Mouse (Mus musculus) MEL (cell line): ENCODE measurements around the gene Efcab2. TPM values are rescaled to one million over a fixed set of nuclear protein-coding genes. Genes with fewer than 3 reads are reported as not detected.

ENCODE experiments used
- DNase-seq: peaks from one replicate; pipeline ENCODE4 v3.0.0; 2011; ENCODE audit warnings: low read depth, low spot score
- H3K27ac ChIP-seq: 2 replicates; pipeline ENCODE4 v1.5.1; 2012; ENCODE audit warnings: low read depth, mild to moderate bottlenecking, control low read depth, low read length, moderate library complexity; ENCODE audit not compliant: control insufficient read depth
- H3K27me3 ChIP-seq, 2 experiments: fragments of 150-350 bp in 1 of 2; sonication (generic) in 1 of 2; 2 replicates each; pipeline ENCODE4 v1.6.1; 2012; ENCODE audit warnings: low read length in 2 of 2, mild to moderate bottlenecking in 2 of 2, improper control_type of control experiment in 1 of 2, moderate library complexity in 1 of 2; ENCODE audit not compliant: insufficient read depth in 2 of 2, control insufficient read depth in 1 of 2
- H3K36me3 ChIP-seq, 2 experiments: 2 replicates each; pipeline ENCODE4 v1.6.1; 2012 to 2014; ENCODE audit warnings: low read length in 2 of 2, improper control_type of control experiment in 1 of 2, inconsistent platforms in 1 of 2, mild to moderate bottlenecking in 1 of 2; ENCODE audit not compliant: insufficient read depth in 2 of 2, control insufficient read depth in 1 of 2
- H3K4me1 ChIP-seq, 2 experiments: fragments of 150-350 bp in 1 of 2; sonication (generic) in 1 of 2; 2 replicates each; pipeline ENCODE4 v1.6.1; 2012; ENCODE audit warnings: low read length in 2 of 2, improper control_type of control experiment in 1 of 2, mild to moderate bottlenecking in 1 of 2; ENCODE audit not compliant: insufficient read depth in 2 of 2, control insufficient read depth in 1 of 2
- H3K4me3 ChIP-seq, 2 experiments: fragments of 150-350 bp in 1 of 2; sonication (generic) in 1 of 2; 2 replicates each; pipeline ENCODE4 v1.5.1; 2012; ENCODE audit warnings: low read depth in 2 of 2, low read length in 2 of 2, mild to moderate bottlenecking in 2 of 2, moderate library complexity in 2 of 2, control low read depth in 1 of 2, improper control_type of control experiment in 1 of 2; ENCODE audit not compliant: control insufficient read depth in 1 of 2, insufficient read depth in 1 of 2
- H3K79me2 ChIP-seq: 2 replicates; pipeline ENCODE4 v1.6.1; 2012; ENCODE audit warnings: mild to moderate bottlenecking, low read length, moderate library complexity; ENCODE audit not compliant: control insufficient read depth, poor library complexity, insufficient read depth
- H3K9ac ChIP-seq: 2 replicates; pipeline ENCODE4 v1.6.1; 2012; ENCODE audit warnings: low read depth, mild to moderate bottlenecking, control low read depth, low read length, moderate library complexity; ENCODE audit not compliant: control insufficient read depth, poor library complexity, severe bottlenecking
- H3K9me3 ChIP-seq: fragments of 150-350 bp; sonication (generic); replicated peaks from 2 replicates; pipeline ENCODE4 v1.6.1; 2012; ENCODE audit warnings: mild to moderate bottlenecking, low read length, improper control_type of control experiment, moderate library complexity; ENCODE audit not compliant: insufficient read depth
- BHLHE40 ChIP-seq: IDR thresholded peaks from 2 replicates; pipeline ENCODE4 v1.6.1; 2012; ENCODE audit warnings: low read depth, mild to moderate bottlenecking, inconsistent platforms, low read length, improper control_type of control experiment, borderline replicate concordance
- CHD1 ChIP-seq: IDR thresholded peaks from 2 replicates; pipeline ENCODE4 v1.6.1; 2012; ENCODE audit warnings: low read depth, mild to moderate bottlenecking, inconsistent platforms, low read length, improper control_type of control experiment
- E2F4 ChIP-seq: IDR thresholded peaks from 2 replicates; pipeline ENCODE4 v1.6.1; 2011; ENCODE audit warnings: low read depth, low read length, improper control_type of control experiment, borderline replicate concordance
- ELF1 ChIP-seq: IDR thresholded peaks from 2 replicates; pipeline ENCODE4 v1.6.1; 2014; ENCODE audit warnings: low read depth, mild to moderate bottlenecking, inconsistent platforms, low read length, improper control_type of control experiment, moderate library complexity
- EP300 ChIP-seq, 2 experiments: IDR thresholded peaks; 2 replicates each; pipeline ENCODE4 v1.6.1; 2011; ENCODE audit warnings: improper control_type of control experiment in 2 of 2, low read length in 2 of 2, low read depth in 1 of 2, mild to moderate bottlenecking in 1 of 2
- ETS1 ChIP-seq: IDR thresholded peaks from 2 replicates; pipeline ENCODE4 v1.6.1; 2012; ENCODE audit warnings: low read depth, mild to moderate bottlenecking, inconsistent platforms, low read length, improper control_type of control experiment, moderate library complexity
- GABPA ChIP-seq: IDR thresholded peaks from 2 replicates; pipeline ENCODE4 v1.6.1; 2012; ENCODE audit warnings: low read depth, mild to moderate bottlenecking, inconsistent platforms, low read length, improper control_type of control experiment, moderate library complexity
- GATA1 ChIP-seq: IDR thresholded peaks from 2 replicates; pipeline ENCODE4 v1.6.1; 2011; ENCODE audit warnings: low read depth, low read length, improper control_type of control experiment
- MAFK ChIP-seq: IDR thresholded peaks from 2 replicates; pipeline ENCODE4 v1.6.1; 2011; ENCODE audit warnings: low read depth, mild to moderate bottlenecking, low read length, improper control_type of control experiment, borderline replicate concordance
- MAX ChIP-seq: IDR thresholded peaks from 2 replicates; pipeline ENCODE4 v1.6.1; 2011; ENCODE audit warnings: low read length, improper control_type of control experiment
- MEF2A ChIP-seq: IDR thresholded peaks from 2 replicates; pipeline ENCODE4 v1.6.1; 2014; ENCODE audit warnings: low read depth, mild to moderate bottlenecking, inconsistent platforms, low read length, improper control_type of control experiment; ENCODE audit not compliant: poor library complexity, insufficient replicate concordance, severe bottlenecking; ENCODE audit errors: extremely low read depth
- MXI1 ChIP-seq: IDR thresholded peaks from 2 replicates; pipeline ENCODE4 v1.6.1; 2011; ENCODE audit warnings: mild to moderate bottlenecking, low read depth, low read length, improper control_type of control experiment
- MYB ChIP-seq: IDR thresholded peaks from 2 replicates; pipeline ENCODE4 v1.6.1; 2011; ENCODE audit warnings: mild to moderate bottlenecking, low read depth, low read length, improper control_type of control experiment
- NRF1 ChIP-seq: IDR thresholded peaks from 2 replicates; pipeline ENCODE4 v1.6.1; 2014; ENCODE audit warnings: low read depth, mild to moderate bottlenecking, inconsistent platforms, low read length, improper control_type of control experiment, moderate library complexity; ENCODE audit not compliant: poor library complexity, insufficient read depth, severe bottlenecking
- POLR2AphosphoS5 ChIP-seq: IDR thresholded peaks from 2 replicates; pipeline ENCODE4 v1.6.1; 2012; ENCODE audit warnings: low read depth, borderline replicate concordance, mild to moderate bottlenecking, inconsistent platforms, low read length, moderate library complexity, mixed read lengths
- SIN3A ChIP-seq: IDR thresholded peaks from 2 replicates; pipeline ENCODE4 v1.6.1; 2012; ENCODE audit warnings: low read length, improper control_type of control experiment, inconsistent platforms
- SMC3 ChIP-seq: IDR thresholded peaks from 2 replicates; pipeline ENCODE4 v1.6.1; 2011; ENCODE audit warnings: low read depth, low read length, improper control_type of control experiment
- TBP ChIP-seq: IDR thresholded peaks from 2 replicates; pipeline ENCODE4 v1.8.0; 2011; ENCODE audit warnings: low read depth, low read length, improper control_type of control experiment
- TCF12 ChIP-seq: IDR thresholded peaks from 2 replicates; pipeline ENCODE4 v1.6.1; 2014; ENCODE audit warnings: low read depth, mild to moderate bottlenecking, inconsistent platforms, low read length, improper control_type of control experiment, moderate library complexity
- UBTF ChIP-seq: IDR thresholded peaks from 2 replicates; pipeline ENCODE4 v1.6.1; 2012; ENCODE audit warnings: low read depth, mild to moderate bottlenecking, inconsistent platforms, low read length, improper control_type of control experiment, moderate library complexity, borderline replicate concordance; ENCODE audit not compliant: insufficient read depth
- USF2 ChIP-seq, 2 experiments: IDR thresholded peaks; 2 replicates each; pipeline ENCODE4 v1.6.1; 2011 to 2012; ENCODE audit warnings: improper control_type of control experiment in 2 of 2, low read length in 2 of 2, borderline replicate concordance in 1 of 2, inconsistent platforms in 1 of 2, low read depth in 1 of 2, mild to moderate bottlenecking in 1 of 2; ENCODE audit not compliant: insufficient read depth in 1 of 2
- ZKSCAN1 ChIP-seq: IDR thresholded peaks from 2 replicates; pipeline ENCODE4 v1.6.1; 2012; ENCODE audit warnings: low read depth, mild to moderate bottlenecking, inconsistent platforms, low read length, improper control_type of control experiment, moderate library complexity
- polyA plus RNA-seq, 2 experiments: library from polyadenylated mRNA; stranded (reverse) in 1 of 2; unstranded in 1 of 2; fragments of >175 nt in 1 of 2; fragments of >200 nt in 1 of 2; gene quantifications; 2 replicates each; pipeline versions ENCODE4 v1.2.1 to v1.2.4; 2012; ENCODE audit warnings: low replicate concordance in 2 of 2, low read depth in 1 of 2; ENCODE audit not compliant: insufficient read length in 2 of 2, insufficient read depth in 1 of 2, missing spikeins in 1 of 2
- total RNA-seq: library from RNA; depleted of rRNA; stranded (reverse); fragments of 300-350 nt; gene quantifications from 2 replicates; pipeline ENCODE4 v1.2.3, GENCODE M21; 2012

Efcab2 gene
- total and polyA plus RNA-seq, 3 experiments, result 0.85 to 3.2 TPM; not detected in 1

GRCm38 (mm10) chr1:178376907-178377306, 29.0 kb upstream of the Efcab2 start:
- Histone ChIP-seq H3K4me1 (peaks cover 0 to 1% of the 10 kb centered on the region in 2 experiments; a peak in 2 of 4 replicates), H3K9me3 (no peaks in the 10 kb centered on the region), H3K9ac (no peak overlapping the region), H3K79me2 (no peaks in the 10 kb centered on the region), H3K27me3 (no peaks in the 10 kb centered on the region)
- DNase-seq, result no peak
- TF ChIP-seq GABPA, result no peak
- no peak for TF ChIP-seq ETS1
- no peak for TF ChIP-seq SIN3A
- TF ChIP-seq USF2 (IDR thresholded peaks at IDR 0.05; ENCODE audit: borderline replicate concordance in 1 of 2, insufficient read depth in 1 of 2, low read depth in 1 of 2, low read length in 2 of 2), result no peak
- no peak for TF ChIP-seq TBP
- no peak for TF ChIP-seq UBTF
- no peak for TF ChIP-seq ZKSCAN1
- TF ChIP-seq, all 39 proteins: peak for 0
- Histone ChIP-seq H3K27ac (no peak overlapping the region), H3K4me3 (no peak overlapping the region), H3K36me3 (peaks cover 0 to 1% of the 10 kb centered on the region in 2 experiments; a peak in 2 of 4 replicates)

- Histone ChIP-seq H3K36me3 (peaks cover 0 to 11% of the 10 kb centered on the region in 2 experiments; a peak in 2 of 4 replicates), H3K27ac (no peak overlapping the region), H3K9me3 (no peaks in the 10 kb centered on the region), H3K4me3 (no peak overlapping the region), H3K4me1 (peaks cover 3 to 6% of the 10 kb centered on the region in 2 experiments; a peak in 3 of 4 replicates), H3K27me3 (no peaks in the 10 kb centered on the region), H3K9ac (no peak overlapping the region), H3K79me2 (no peaks in the 10 kb centered on the region)
- TF ChIP-seq SMC3 (no peak), CHD1 (no peak), EP300 (IDR thresholded peaks at IDR 0.05; ENCODE audit: low read depth in 1 of 2, low read length in 2 of 2) (no peak), USF2 (IDR thresholded peaks at IDR 0.05; ENCODE audit: borderline replicate concordance in 1 of 2, insufficient read depth in 1 of 2, low read depth in 1 of 2, low read length in 2 of 2) (no peak), MYB (no peak), MEF2A (no peak), MXI1 (no peak), E2F4 (no peak), GATA1 (no peak), ETS1 (no peak), MAX (no peak), MAFK (no peak), BHLHE40 (no peak), POLR2AphosphoS5 (no peak), ELF1 (no peak), NRF1 (no peak), TCF12 (no peak)
- DNase-seq, result no peak
These were observed 27.8 kb upstream of the Efcab2 start for GRCm38 (mm10) chr1:178378115-178378514.
